Mouse (Mus musculus) neural tube, embryonic 10.5 days (tissue): ENCODE results near the gene Grem2.

Source experiments
- DNase-seq: peaks from one replicate; pipeline ENCODE4 v3.0.0-alpha.2; 2017; ENCODE audit warnings: low spot score; ENCODE audit errors: extremely low spot score

Grem2 gene

DNA sequence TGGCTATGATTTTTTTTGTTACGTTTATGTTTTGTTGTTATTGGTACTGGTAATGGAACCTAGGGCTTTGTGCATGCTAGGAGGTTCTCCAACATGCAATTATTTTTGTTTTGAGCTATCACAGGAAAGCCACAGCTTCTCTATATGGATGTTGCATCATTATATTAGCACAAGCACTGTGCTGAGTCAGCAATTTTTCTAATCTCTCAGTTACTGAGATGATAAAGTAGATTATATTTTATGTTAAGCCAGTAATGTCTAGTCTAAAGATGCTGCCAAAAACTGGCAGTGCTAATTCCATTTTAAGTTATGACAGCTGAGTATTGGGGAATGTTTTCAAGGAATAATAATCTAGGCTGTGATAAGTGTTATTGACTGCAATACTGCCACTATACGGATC lies 133.0 kb downstream of the Grem2 start:
- no peak for DNase-seq
